Mouse (Mus musculus): Measurements from ENCODE around the gene Hvcn1. TPM values are rescaled to one million over a fixed set of nuclear protein-coding genes. Genes with fewer than 3 reads are reported as not detected.
"Not testable (repeated sequence)": the region's sequence is repeated elsewhere in the genome, so short reads cannot be mapped to it uniquely, and the experiment has no call there.

Hvcn1 gene
- polyA plus RNA-seq, 1 experiment from 2014 or later, result 3.1 TPM

DNA sequence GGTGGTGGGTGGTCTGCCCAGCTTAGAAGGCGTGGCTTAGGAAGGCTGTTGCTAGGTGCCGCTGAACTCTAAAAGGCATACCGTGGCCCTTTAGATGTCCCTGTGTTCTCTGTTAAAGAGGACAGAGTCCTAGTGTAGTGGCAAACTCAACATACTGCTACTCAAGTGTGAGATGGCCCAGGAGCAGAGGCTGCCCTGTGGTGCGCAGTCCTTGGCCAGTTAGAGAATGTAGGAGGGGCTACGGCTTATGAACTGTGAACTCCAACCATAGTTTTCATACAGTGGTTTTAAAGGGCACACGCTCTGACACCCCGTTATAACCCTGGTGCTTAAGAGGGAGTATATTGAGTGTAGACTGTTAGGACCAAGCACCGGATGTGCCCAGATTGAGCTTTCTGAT is 35.5 kb upstream of the Hvcn1 start:
- Histone ChIP-seq H3K4me1 (replicated peaks; ENCODE audit: control insufficient read depth, insufficient read depth, low read length) (peaks cover 5% of the 10 kb centered on the region; the same call in 1 of the 2 replicates), H3K27me3 (replicated peaks; ENCODE audit: control insufficient read depth, insufficient read depth, low read length) (no peaks in the 10 kb centered on the region), H3K9me3 (ENCODE audit: control insufficient read depth, low read length) (no peaks in the 10 kb centered on the region), H3K4me3 (ENCODE audit: low read depth, low read length) (no peak overlapping the region), H3K27ac (ENCODE audit: low read depth, low read length) (no peak overlapping the region), H3K4me2 (no peak overlapping the region), H3K36me3 (ENCODE audit: control insufficient read depth, insufficient read depth, low read length) (peaks cover 62% of the 10 kb centered on the region), H3K9ac (ENCODE audit: low read depth, low read length) (no peak overlapping the region)
- DNase-seq (ENCODE audit: low spot score), result no peak
- no peak for ATAC-seq (replicated peaks; ENCODE audit: low FRiP score)
- 89% methylated on average over 8 of the region's 8 CpGs for WGBS

DNA sequence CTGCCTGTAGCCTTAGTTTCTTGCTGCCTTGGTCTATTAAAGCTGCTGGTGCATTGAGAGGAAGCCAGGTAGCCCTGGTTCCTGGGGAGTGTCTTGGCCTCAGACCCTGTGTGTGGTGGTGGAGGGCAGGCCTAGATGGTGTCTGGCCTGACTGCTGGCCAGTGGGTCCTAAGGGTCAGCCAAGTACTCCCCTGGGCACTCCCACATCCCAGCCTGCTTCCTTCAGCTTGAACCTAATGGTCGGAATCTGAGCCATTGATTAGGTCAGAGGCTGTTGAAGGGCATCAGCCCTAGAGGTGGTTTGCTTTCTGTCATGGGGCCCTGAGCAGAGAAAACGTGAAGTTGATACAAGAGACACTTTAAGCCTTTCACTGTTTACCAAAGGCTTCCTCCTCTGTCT is 31.2 kb upstream of the Hvcn1 start:
- Histone ChIP-seq H3K9me3 (ENCODE audit: control insufficient read depth, low read length) (no peaks in the 10 kb centered on the region), H3K4me3 (ENCODE audit: low read depth, low read length) (no peak overlapping the region), H3K27me3 (replicated peaks; ENCODE audit: control insufficient read depth, insufficient read depth, low read length) (no peaks in the 10 kb centered on the region), H3K9ac (ENCODE audit: low read depth, low read length) (no peak overlapping the region), H3K4me2 (no peak overlapping the region), H3K4me1 (replicated peaks; ENCODE audit: control insufficient read depth, insufficient read depth, low read length) (no peaks in the 10 kb centered on the region), H3K36me3 (ENCODE audit: control insufficient read depth, insufficient read depth, low read length) (peaks cover 36% of the 10 kb centered on the region), H3K27ac (ENCODE audit: low read depth, low read length) (no peak overlapping the region)
- 55% methylated on average over 2 of the region's 2 CpGs for WGBS
- DNase-seq (ENCODE audit: low spot score), result no peak
- no peak for ATAC-seq (replicated peaks; ENCODE audit: low FRiP score)

DNA sequence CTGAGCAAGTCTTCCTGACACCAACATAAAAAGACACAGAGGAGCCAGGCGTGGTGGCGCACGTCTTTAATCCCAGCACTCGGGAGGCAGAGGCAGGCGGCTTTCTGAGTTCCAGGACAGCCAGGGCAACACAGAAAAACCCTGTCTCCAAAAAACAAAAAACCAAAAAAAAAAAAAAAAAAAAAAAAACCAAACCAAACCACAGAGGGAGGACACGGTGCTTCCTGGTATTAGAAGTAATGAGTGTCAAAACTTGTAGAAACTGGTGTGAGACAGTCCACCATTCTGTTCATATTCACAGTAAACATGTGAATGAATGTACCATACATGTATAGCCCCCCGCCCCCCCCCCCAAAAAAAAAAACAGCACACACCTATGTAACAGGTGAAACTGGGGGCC is 30.6 kb upstream of the Hvcn1 start:
- no peaks in the 10 kb centered on the region for H3K9me3 ChIP-seq (ENCODE audit: control insufficient read depth, low read length)
- no peak overlapping the region for H3K4me3 ChIP-seq (ENCODE audit: low read depth, low read length)
- H3K27ac ChIP-seq (ENCODE audit: low read depth, low read length), result no peak overlapping the region
- 86% methylated on average over 7 of the region's 7 CpGs for WGBS
- no peak overlapping the region for H3K9ac ChIP-seq (ENCODE audit: low read depth, low read length)
- peaks cover 31% of the 10 kb centered on the region for H3K36me3 ChIP-seq (ENCODE audit: control insufficient read depth, insufficient read depth, low read length)
- ATAC-seq (replicated peaks; ENCODE audit: low FRiP score), result no peak
- H3K4me2 ChIP-seq, result no peak overlapping the region
- no peak for DNase-seq (ENCODE audit: low spot score)
- no peaks in the 10 kb centered on the region for H3K4me1 ChIP-seq (replicated peaks; ENCODE audit: control insufficient read depth, insufficient read depth, low read length)
- no peaks in the 10 kb centered on the region for H3K27me3 ChIP-seq (replicated peaks; ENCODE audit: control insufficient read depth, insufficient read depth, low read length)

GRCm38 (mm10) chr5:122176398-122176797 is 30.2 kb upstream of the Hvcn1 start:
- Histone ChIP-seq H3K4me3 (ENCODE audit: low read depth, low read length) (no peak overlapping the region), H3K27me3 (replicated peaks; ENCODE audit: control insufficient read depth, insufficient read depth, low read length) (no peaks in the 10 kb centered on the region), H3K9me3 (ENCODE audit: control insufficient read depth, low read length) (no peaks in the 10 kb centered on the region), H3K36me3 (ENCODE audit: control insufficient read depth, insufficient read depth, low read length) (peaks cover 26% of the 10 kb centered on the region), H3K27ac (ENCODE audit: low read depth, low read length) (no peak overlapping the region), H3K4me2 (no peak overlapping the region), H3K4me1 (replicated peaks; ENCODE audit: control insufficient read depth, insufficient read depth, low read length) (no peaks in the 10 kb centered on the region), H3K9ac (ENCODE audit: low read depth, low read length) (no peak overlapping the region)
- WGBS, result 44% methylated on average over 1 of the region's 1 CpGs
- DNase-seq (ENCODE audit: low spot score) (no peak), ATAC-seq (replicated peaks; ENCODE audit: low FRiP score) (peak; percentile 74)

GRCm38 (mm10) chr5:122179665-122180064 is 26.9 kb upstream of the Hvcn1 start:
- H3K27ac ChIP-seq (ENCODE audit: low read depth, low read length), result no peak overlapping the region
- no peak for DNase-seq (ENCODE audit: low spot score)
- H3K36me3 ChIP-seq (ENCODE audit: control insufficient read depth, insufficient read depth, low read length), result peaks cover 6% of the 10 kb centered on the region; the same call in 1 of the 2 replicates
- WGBS, result 37% methylated on average over 6 of the region's 6 CpGs
- no peaks in the 10 kb centered on the region for H3K4me1 ChIP-seq (replicated peaks; ENCODE audit: control insufficient read depth, insufficient read depth, low read length)
- H3K27me3 ChIP-seq (replicated peaks; ENCODE audit: control insufficient read depth, insufficient read depth, low read length), result no peaks in the 10 kb centered on the region
- H3K9ac ChIP-seq (ENCODE audit: low read depth, low read length), result no peak overlapping the region
- H3K4me2 ChIP-seq, result no peak overlapping the region
- H3K4me3 ChIP-seq (ENCODE audit: low read depth, low read length), result no peak overlapping the region
- 0 out of 2 replicates have a peak, but pooled peaks have one; percentile 32 for ATAC-seq (replicated peaks; ENCODE audit: low FRiP score)
- no peaks in the 10 kb centered on the region for H3K9me3 ChIP-seq (ENCODE audit: control insufficient read depth, low read length)

DNA sequence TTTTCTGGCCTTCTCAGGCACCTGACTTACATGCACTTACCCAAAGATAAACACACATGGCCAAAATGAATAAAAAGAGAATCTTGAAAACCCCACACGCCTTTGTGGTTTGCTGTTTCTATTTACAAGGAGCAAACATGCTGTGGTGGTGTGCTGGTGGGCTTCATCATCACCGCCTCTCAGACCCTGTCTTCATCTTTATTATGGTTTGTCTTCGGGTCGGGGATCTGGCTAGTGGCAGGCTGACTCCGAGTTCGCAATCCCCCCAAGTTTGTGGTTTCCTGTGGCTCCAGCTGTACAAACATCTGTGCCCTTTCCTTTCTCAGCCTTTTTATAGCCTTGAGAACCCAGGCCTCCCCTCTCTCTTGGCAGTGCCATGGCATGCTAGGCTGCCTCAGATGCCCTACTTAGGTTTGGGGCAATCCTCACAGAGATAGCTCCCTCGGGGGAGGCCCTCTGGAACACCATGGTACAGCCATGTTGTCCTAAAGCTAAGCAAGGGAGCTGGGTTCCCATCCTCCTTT is 22.3 kb upstream of the Hvcn1 start:
- no peaks in the 10 kb centered on the region for H3K4me1 ChIP-seq (replicated peaks; ENCODE audit: control insufficient read depth, insufficient read depth, low read length)
- H3K4me3 ChIP-seq (ENCODE audit: low read depth, low read length), result no peak overlapping the region
- H3K27ac ChIP-seq (ENCODE audit: low read depth, low read length), result no peak overlapping the region
- no peaks in the 10 kb centered on the region for H3K36me3 ChIP-seq (ENCODE audit: control insufficient read depth, insufficient read depth, low read length)
- H3K9me3 ChIP-seq (ENCODE audit: control insufficient read depth, low read length), result no peaks in the 10 kb centered on the region
- WGBS, result 65% methylated on average over 7 of the region's 7 CpGs
- H3K27me3 ChIP-seq (replicated peaks; ENCODE audit: control insufficient read depth, insufficient read depth, low read length), result no peaks in the 10 kb centered on the region
- no peak for ATAC-seq (replicated peaks; ENCODE audit: low FRiP score)
- H3K4me2 ChIP-seq, result no peak overlapping the region
- no peak overlapping the region for H3K9ac ChIP-seq (ENCODE audit: low read depth, low read length)
- DNase-seq (ENCODE audit: low spot score), result no peak

DNA sequence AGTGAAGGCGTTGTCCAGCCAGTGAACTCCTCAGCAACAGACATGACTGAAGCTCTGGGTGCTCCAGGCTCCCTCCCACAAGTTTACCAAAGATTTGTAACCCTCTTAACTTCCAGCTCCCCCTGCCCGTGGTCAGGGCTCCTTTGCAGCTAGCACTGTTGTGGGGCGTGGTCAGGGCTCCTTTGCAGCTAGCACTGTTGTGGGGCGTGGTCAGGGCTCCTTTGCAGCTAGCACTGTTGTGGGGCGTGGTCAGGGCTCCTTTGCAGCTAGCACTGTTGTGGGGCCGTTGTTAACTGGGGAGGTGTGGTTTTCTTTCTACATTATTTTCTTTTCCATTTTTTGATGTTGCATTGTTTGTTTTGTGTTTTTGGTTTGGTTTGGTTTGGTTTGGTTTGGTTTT is 21.7 kb upstream of the Hvcn1 start:
- H3K27me3 ChIP-seq (replicated peaks; ENCODE audit: control insufficient read depth, insufficient read depth, low read length); H3K9me3 ChIP-seq (ENCODE audit: control insufficient read depth, low read length); H3K27ac ChIP-seq (ENCODE audit: low read depth, low read length); H3K36me3 ChIP-seq (ENCODE audit: control insufficient read depth, insufficient read depth, low read length); H3K9ac ChIP-seq (ENCODE audit: low read depth, low read length); H3K4me2 ChIP-seq; H3K4me3 ChIP-seq (ENCODE audit: low read depth, low read length); DNase-seq (ENCODE audit: low spot score); H3K4me1 ChIP-seq (replicated peaks; ENCODE audit: control insufficient read depth, insufficient read depth, low read length); ATAC-seq (replicated peaks; ENCODE audit: low FRiP score): not testable (repeated sequence)
- WGBS, result 90% methylated on average over 6 of the region's 6 CpGs

GRCm38 (mm10) chr5:122189115-122189514 is 17.5 kb upstream of the Hvcn1 start:
- H3K4me1 ChIP-seq (replicated peaks; ENCODE audit: control insufficient read depth, insufficient read depth, low read length), result no peaks in the 10 kb centered on the region
- H3K27me3 ChIP-seq (replicated peaks; ENCODE audit: control insufficient read depth, insufficient read depth, low read length), result no peaks in the 10 kb centered on the region
- H3K36me3 ChIP-seq (ENCODE audit: control insufficient read depth, insufficient read depth, low read length), result no peaks in the 10 kb centered on the region
- H3K4me3 ChIP-seq (ENCODE audit: low read depth, low read length), result no peak overlapping the region
- H3K4me2 ChIP-seq, result no peak overlapping the region
- DNase-seq (ENCODE audit: low spot score) (no peak), ATAC-seq (replicated peaks; ENCODE audit: low FRiP score) (no peak)
- no peaks in the 10 kb centered on the region for H3K9me3 ChIP-seq (ENCODE audit: control insufficient read depth, low read length)
- no peak overlapping the region for H3K27ac ChIP-seq (ENCODE audit: low read depth, low read length)
- no peak overlapping the region for H3K9ac ChIP-seq (ENCODE audit: low read depth, low read length)
- WGBS, result 42% methylated on average over 3 of the region's 3 CpGs

DNA sequence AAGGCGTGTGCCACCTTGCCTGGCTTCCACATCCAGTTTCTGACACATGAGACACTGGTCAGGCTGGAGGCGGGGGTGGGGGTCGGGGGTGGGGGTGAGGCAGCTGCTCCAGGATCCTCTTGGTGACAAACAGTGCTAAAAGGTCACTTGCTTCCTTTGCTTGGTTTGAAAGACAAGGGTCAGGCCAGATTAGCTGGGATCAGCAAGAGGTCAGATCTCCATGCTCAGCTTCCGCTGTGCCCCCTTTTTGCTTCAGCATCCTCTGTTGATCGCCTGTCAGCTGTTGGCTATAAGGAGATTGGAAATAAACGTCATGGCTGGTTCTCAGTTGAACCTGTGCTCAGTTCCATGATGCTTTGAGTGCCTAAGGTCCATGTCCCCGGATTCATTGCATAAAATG is 16.1 kb upstream of the Hvcn1 start:
- Histone ChIP-seq H3K4me2 (no peak overlapping the region), H3K27me3 (replicated peaks; ENCODE audit: control insufficient read depth, insufficient read depth, low read length) (no peaks in the 10 kb centered on the region), H3K36me3 (ENCODE audit: control insufficient read depth, insufficient read depth, low read length) (no peaks in the 10 kb centered on the region), H3K9me3 (ENCODE audit: control insufficient read depth, low read length) (no peaks in the 10 kb centered on the region), H3K27ac (ENCODE audit: low read depth, low read length) (no peak overlapping the region), H3K4me1 (replicated peaks; ENCODE audit: control insufficient read depth, insufficient read depth, low read length) (no peaks in the 10 kb centered on the region), H3K4me3 (ENCODE audit: low read depth, low read length) (no peak overlapping the region), H3K9ac (ENCODE audit: low read depth, low read length) (no peak overlapping the region)
- ATAC-seq (replicated peaks; ENCODE audit: low FRiP score) (no peak), DNase-seq (ENCODE audit: low spot score) (no peak)
- WGBS, result 59% methylated on average over 7 of the region's 7 CpGs
